In the genomic region with DNA sequence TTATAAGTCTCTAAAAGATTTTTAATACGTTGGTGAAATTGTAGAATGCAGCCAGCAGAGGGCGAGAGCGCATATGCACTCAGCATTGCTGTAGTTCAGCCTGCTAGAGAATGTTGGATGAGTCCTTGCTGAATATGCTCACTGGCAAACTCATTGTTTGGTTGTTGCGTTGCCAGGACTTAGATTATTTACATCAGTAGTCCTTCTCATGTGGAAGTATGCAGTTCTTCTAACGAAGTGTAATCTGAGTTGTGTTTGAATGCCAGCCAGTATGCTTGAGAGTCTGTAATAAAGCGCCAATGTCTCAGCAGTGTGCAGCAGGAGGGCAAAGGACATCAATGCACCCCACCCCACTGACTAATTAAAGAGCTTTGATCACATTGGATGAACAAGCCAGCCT, we compare ENCODE assay signal across 9 mouse cellular contexts.
A peak's percentile ranks its signal among the peaks of the same experiment; 100 is the strongest.
DNase-seq lines count a peak whose midpoint lies in the region; ATAC-seq lines count a peak whose summit lies in the region.
"Had no signal": no experiment of that assay in that cellular context is flagged by ENCODE, and none has a peak within 500 bp of the region (broad histone marks: within the 10 kb centered on the region; RNA-seq: fewer than 3 reads in every experiment).

No protein-coding gene starts in this region.

- no peak overlapping the region for H3K4me3 ChIP-seq in forebrain, embryonic 12.5 days (replicated peaks)
- H3K4me3 ChIP-seq in intestine, embryonic 15.5 days (replicated peaks), result no peak overlapping the region
- no peak overlapping the region for H3K4me3 ChIP-seq in midbrain, embryonic 13.5 days (replicated peaks)
- H3K4me3 ChIP-seq in stomach, embryonic 16.5 days (replicated peaks; ENCODE audit: low read length), result no peak overlapping the region
- H3K4me3 ChIP-seq: liver, embryonic 15.5 days had no signal

- H3K9ac ChIP-seq in forebrain, embryonic 12.5 days, result no peak overlapping the region
- no peak overlapping the region for H3K9ac ChIP-seq in intestine, embryonic 15.5 days
- no peak overlapping the region for H3K9ac ChIP-seq in midbrain, embryonic 13.5 days (replicated peaks)
- no peak overlapping the region for H3K9ac ChIP-seq in stomach, embryonic 16.5 days (ENCODE audit: low read length)
- H3K9ac ChIP-seq: liver, embryonic 15.5 days had no signal

- no peaks in the 10 kb centered on the region for H3K27me3 ChIP-seq in forebrain, embryonic 12.5 days
- no peaks in the 10 kb centered on the region for H3K27me3 ChIP-seq in intestine, embryonic 15.5 days (replicated peaks)
- H3K27me3 ChIP-seq in midbrain, embryonic 13.5 days, result no peaks in the 10 kb centered on the region
- H3K27me3 ChIP-seq in stomach, embryonic 16.5 days (ENCODE audit: control insufficient read depth, insufficient read depth, low read length), result no peaks in the 10 kb centered on the region
- H3K27me3 ChIP-seq: liver, embryonic 15.5 days had no signal

- no peaks in the 10 kb centered on the region for H3K36me3 ChIP-seq in forebrain, embryonic 12.5 days (replicated peaks)
- H3K36me3 ChIP-seq in intestine, embryonic 15.5 days, result no peaks in the 10 kb centered on the region
- no peaks in the 10 kb centered on the region for H3K36me3 ChIP-seq in midbrain, embryonic 13.5 days
- H3K36me3 ChIP-seq in stomach, embryonic 16.5 days (ENCODE audit: control insufficient read depth, insufficient read depth, low read length), result no peaks in the 10 kb centered on the region
- H3K36me3 ChIP-seq: liver, embryonic 15.5 days had no signal

- peak overlapping the region; percentile 32 for H3K4me2 ChIP-seq in forebrain, embryonic 12.5 days
- H3K4me2 ChIP-seq in intestine, embryonic 15.5 days (replicated peaks), result no peak overlapping the region; the same call in 1 of the 2 replicates
- H3K4me2 ChIP-seq in midbrain, embryonic 13.5 days (replicated peaks), result peak overlapping the region; percentile 31
- no peak overlapping the region; the same call in 1 of the 2 replicates for H3K4me2 ChIP-seq in stomach, embryonic 16.5 days (ENCODE audit: low read depth, low read length)
- H3K4me2 ChIP-seq: liver, embryonic 15.5 days had no signal

- peak; percentile 13 for DNase-seq in CD4-positive, CD25-positive, alpha-beta regulatory T cell, adult 2 months (ENCODE audit: low read depth, low spot score)
- DNase-seq in brain, embryonic 18.5 days (ENCODE audit: low read depth, low spot score), result peak; percentile 66
- peak; percentile 15 to 27 for DNase-seq in left cerebral cortex, adult 8-10 months (ENCODE audit: low spot score in 2 of 2)

- no peak overlapping the region for H3K27ac ChIP-seq in forebrain, embryonic 12.5 days
- H3K27ac ChIP-seq in intestine, embryonic 15.5 days, result no peak overlapping the region
- H3K27ac ChIP-seq in midbrain, embryonic 13.5 days, result no peak overlapping the region
- no peak overlapping the region for H3K27ac ChIP-seq in stomach, embryonic 16.5 days (ENCODE audit: low read length)
- H3K27ac ChIP-seq: liver, embryonic 15.5 days had no signal

- 4% methylated on average over 6 of the region's 6 CpGs for WGBS in forebrain, embryonic 12.5 days
- WGBS in intestine, embryonic 15.5 days, result 11% methylated on average over 6 of the region's 6 CpGs
- 10% methylated on average over 6 of the region's 6 CpGs for WGBS in midbrain, embryonic 13.5 days
- 16% methylated on average over 6 of the region's 6 CpGs for WGBS in stomach, embryonic 16.5 days

- no peak for ATAC-seq in CD4-positive, CD25-positive, alpha-beta regulatory T cell, adult 4 months
- ATAC-seq in forebrain, embryonic 12.5 days (ENCODE audit: low FRiP score), result peak; percentile 93
- peak; percentile 88 for ATAC-seq in intestine, embryonic 15.5 days
- ATAC-seq in midbrain, embryonic 13.5 days, result peak; percentile 90
- peak; percentile 72; the same call in 1 of the 2 replicates for ATAC-seq in stomach, embryonic 16.5 days (ENCODE audit: insufficient read depth, low FRiP score)

- H3K9me3 ChIP-seq in forebrain, embryonic 12.5 days, result no peaks in the 10 kb centered on the region
- no peaks in the 10 kb centered on the region for H3K9me3 ChIP-seq in intestine, embryonic 15.5 days
- H3K9me3 ChIP-seq in midbrain, embryonic 13.5 days, result no peaks in the 10 kb centered on the region
- no peaks in the 10 kb centered on the region for H3K9me3 ChIP-seq in stomach, embryonic 16.5 days (replicated peaks; ENCODE audit: control insufficient read depth, low read length)
- H3K9me3 ChIP-seq: liver, embryonic 15.5 days had no signal

- H3K4me1 ChIP-seq in forebrain, embryonic 12.5 days, result peaks cover 3% of the 10 kb centered on the region
- no peaks in the 10 kb centered on the region for H3K4me1 ChIP-seq in intestine, embryonic 15.5 days (replicated peaks)
- H3K4me1 ChIP-seq in midbrain, embryonic 13.5 days (replicated peaks), result peaks cover 3% of the 10 kb centered on the region; the same call in 1 of the 2 replicates
- no peaks in the 10 kb centered on the region for H3K4me1 ChIP-seq in stomach, embryonic 16.5 days (ENCODE audit: control insufficient read depth, insufficient read depth, low read length)
- H3K4me1 ChIP-seq: liver, embryonic 15.5 days had no signal

Comparison
In these comparisons a context has a peak if more than half of its experiments do, and no peak if none do; other contexts are left out.
1. DNase-seq: peak in every context shown above with its lines; median percentile 66 in brain, embryonic 18.5 days; 21 in left cerebral cortex, adult 8-10 months; 13 in CD4-positive, CD25-positive, alpha-beta regulatory T cell, adult 2 months.
2. H3K4me2 ChIP-seq: peak in forebrain, embryonic 12.5 days (single experiment) and midbrain, embryonic 13.5 days (single experiment); none in intestine, embryonic 15.5 days (single experiment) and stomach, embryonic 16.5 days (single experiment).